In the genomic region with DNA sequence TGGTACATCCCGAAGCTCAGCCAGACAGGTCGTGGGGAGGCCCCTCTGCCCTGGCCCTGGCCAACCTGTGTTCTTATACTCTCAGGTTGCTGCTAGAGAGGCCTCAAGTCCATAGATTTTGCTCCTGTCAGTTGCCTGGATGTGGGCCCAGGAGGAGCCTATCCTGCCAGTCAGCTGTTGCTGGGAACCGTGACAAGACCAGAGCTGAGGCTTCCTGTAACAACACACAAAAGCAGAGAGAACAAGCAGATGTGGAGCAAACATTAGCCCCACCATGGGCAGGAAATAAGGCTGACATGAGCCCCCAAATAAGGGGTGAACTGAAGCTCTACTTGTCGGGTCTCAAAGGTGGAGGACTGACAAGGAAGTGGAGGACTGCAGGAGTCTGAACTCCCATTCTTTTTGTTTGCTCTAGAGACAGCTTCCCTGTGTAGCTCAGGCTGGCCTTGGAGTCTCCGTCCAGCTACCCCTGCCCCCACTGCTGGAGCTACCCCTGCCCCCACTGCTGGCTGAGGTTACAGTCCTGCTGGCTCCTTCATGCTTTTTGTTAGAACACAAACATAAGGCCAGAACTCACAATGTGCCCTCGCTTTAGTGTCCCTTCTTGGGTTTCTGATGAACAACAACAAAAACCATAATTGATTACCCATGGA, we compare ENCODE assay signal across 9 mouse cellular contexts. TPM values are rescaled to one million over a fixed set of nuclear protein-coding genes. Genes with fewer than 3 reads are reported as not detected.
DNase-seq lines count a peak whose midpoint lies in the region; ATAC-seq and TF ChIP-seq lines count a peak whose summit lies in the region.
"Had no signal": no experiment of that assay in that cellular context is flagged by ENCODE, and none has a peak within 500 bp of the region (broad histone marks: within the 10 kb centered on the region; RNA-seq: fewer than 3 reads in every experiment).

No protein-coding gene starts in this region.

- ATAC-seq in heart, embryonic 12.5 days (ENCODE audit: insufficient number of reproducible peaks, low FRiP score) = no peak
- ATAC-seq: Patski had no signal

- H3K4me1 ChIP-seq in heart, embryonic 12.5 days (replicated peaks) = no peaks in the 10 kb centered on the region

- intact Hi-C loops in left cerebral cortex, adult 2 months (cut with DNase I) = no loop called here

- no peaks in the 10 kb centered on the region for H3K27me3 ChIP-seq in heart, embryonic 12.5 days (replicated peaks)

- 61% methylated on average over 6 of the region's 6 CpGs for WGBS in heart, embryonic 12.5 days

- peak; percentile 66 to 73 for DNase-seq in heart, adult 18-20 months
- DNase-seq in adrenal gland, postnatal 10 days = peak; percentile 80
- peak; percentile 52 for DNase-seq in heart, adult 8-10 months (ENCODE audit: low spot score)
- DNase-seq in kidney, postnatal 25 days = peak; percentile 70 to 81
- peak; percentile 50 for DNase-seq in thymus, postnatal 14 days
- DNase-seq in left cerebral cortex, adult 2 months (ENCODE audit: extremely low spot score in 1 of 2, low spot score in 2 of 2) = no peak
- DNase-seq in layer of hippocampus, adult 8-10 months (ENCODE audit: low spot score in 2 of 2) = no peak

- no peaks in the 10 kb centered on the region for H3K36me3 ChIP-seq in heart, embryonic 12.5 days

- no peak overlapping the region for H3K4me3 ChIP-seq in heart, embryonic 12.5 days
- no peak overlapping the region for H3K4me3 ChIP-seq in left cerebral cortex, adult 2 months

- H3K27ac ChIP-seq in heart, embryonic 12.5 days (ENCODE audit: poor library complexity, severe bottlenecking) = no peak overlapping the region
- H3K27ac ChIP-seq in left cerebral cortex, adult 2 months = no peak overlapping the region

- no peaks in the 10 kb centered on the region for H3K9me3 ChIP-seq in heart, embryonic 12.5 days (replicated peaks)

- no peak overlapping the region for H3K4me2 ChIP-seq in heart, embryonic 12.5 days

- no peak for TF ChIP-seq CTCF in left cerebral cortex, adult 2 months (IDR thresholded peaks at IDR 0.05)

- H3K9ac ChIP-seq in heart, embryonic 12.5 days = no peak overlapping the region

RNA-seq across cellular contexts. Expression of gene Vwa3b, which starts 29.7 kb away (rescaled TPM):
- 1 to 10 TPM in 1 of 2 experiments, under 1 TPM in 1; 0.50 to 1.1 TPM for total RNA-seq in heart, adult 18-20 months (2021)
- 0.09 TPM in 1 of 2 replicates, not detected in the other for polyA plus RNA-seq in heart, embryonic 12.5 days (2016; fragmentation: Nextera tagmentation; extraction: Ambion mirVana)
- 1 to 10 TPM; 1.9 to 2.8 TPM for total RNA-seq in adrenal gland, postnatal 10 days (2021)
- under 1 TPM in 3 of 4 experiments, not detected in 1; 0.16 to 0.41 (median 0.29) TPM for total RNA-seq in heart, adult 8-10 months (2022)
- total RNA-seq in left cerebral cortex, adult 2 months (2021) = 1 to 10 TPM in 1 of 2 experiments, under 1 TPM in 1; 0.59 to 1.1 TPM
- 10 to 100 TPM; 14.7 to 18.5 (median 17.7) TPM for total RNA-seq in layer of hippocampus, adult 8-10 months (2022)
- polyA plus RNA-seq: Patski had no signal

RNA-seq across cellular contexts. Expression of gene Tmem131, which starts 53.2 kb away (rescaled TPM):
- total RNA-seq in heart, adult 18-20 months (2021) = 10 to 100 TPM; 24.2 to 29.6 TPM
- polyA plus RNA-seq in heart, embryonic 12.5 days (2016; fragmentation: Nextera tagmentation; extraction: Ambion mirVana) = 12.4 and 13.6 TPM in 2 replicates
- 10 to 100 TPM; 39.3 to 48.0 TPM for total RNA-seq in adrenal gland, postnatal 10 days (2021)
- 10 to 100 TPM; 23.0 to 31.0 (median 28.3) TPM for total RNA-seq in heart, adult 8-10 months (2022)
- 10 to 100 TPM; 53.6 to 61.1 TPM for total RNA-seq in left cerebral cortex, adult 2 months (2021)
- total RNA-seq in layer of hippocampus, adult 8-10 months (2022) = 10 to 100 TPM; 52.5 to 65.2 (median 58.2) TPM

Comparison
In these comparisons a context has a peak if more than half of its experiments do, and no peak if none do; other contexts are left out.
1. DNase-seq: peak in heart, adult 18-20 months (2 of 2), adrenal gland, postnatal 10 days (single experiment), heart, adult 8-10 months (single experiment), kidney, postnatal 25 days (2 of 2) and thymus, postnatal 14 days (single experiment); none in left cerebral cortex, adult 2 months (0 of 2) and layer of hippocampus, adult 8-10 months (0 of 2).
2. RNA of gene Vwa3b, which starts 29.7 kb away (total RNA-seq): 14.7 to 18.5 TPM in layer of hippocampus, adult 8-10 months; 1.9 to 2.8 TPM in adrenal gland, postnatal 10 days, 0.50 to 1.1 TPM in heart, adult 18-20 months, 0.59 to 1.1 TPM in left cerebral cortex, adult 2 months and 0.16 to 0.41 TPM in heart, adult 8-10 months; every median in the first group is over 4 times any median in the second.